Mouse (Mus musculus): ENCODE results near the gene Tex52. TPM values are rescaled to one million over a fixed set of nuclear protein-coding genes. Genes with fewer than 3 reads are reported as not detected.

The Tex52 gene
- total and polyA plus RNA-seq, 3 experiments = 0.07 TPM; not detected in 2

GRCm38 (mm10) chr6:128429300-128429699 is 54.0 kb downstream of the Tex52 start (continued):
- peak; percentile 65; the same call in 1 of the 2 replicates for TF ChIP-seq MAZ (IDR thresholded peaks at IDR 0.05; ENCODE audit: low read depth, low read length)

GRCm38 (mm10) chr6:128429826-128430225 is 54.6 kb downstream of the Tex52 start:
- H3K9me3 ChIP-seq (replicated peaks; ENCODE audit: insufficient read depth, low read length) = no peaks in the 10 kb centered on the region; the same call in 1 of the 2 replicates
- H3K79me2 ChIP-seq (ENCODE audit: control insufficient read depth, insufficient read depth, low read length, poor library complexity) = no peaks in the 10 kb centered on the region; the same call in 1 of the 2 replicates
- H3K27me3 ChIP-seq (ENCODE audit: control insufficient read depth in 1 of 2, insufficient read depth in 2 of 2, low read length in 2 of 2) = no peaks in the 10 kb centered on the region
- H3K4me3 ChIP-seq (ENCODE audit: control insufficient read depth in 1 of 2, insufficient read depth in 1 of 2, low read depth in 2 of 2, low read length in 2 of 2) = no peak overlapping the region
- H3K9ac ChIP-seq (ENCODE audit: control insufficient read depth, low read depth, low read length, poor library complexity, severe bottlenecking) = no peak overlapping the region
- DNase-seq (ENCODE audit: low read depth, low spot score) = peak; percentile 48
- H3K27ac ChIP-seq (ENCODE audit: control insufficient read depth, low read depth, low read length) = peak overlapping the region; percentile 46
- H3K36me3 ChIP-seq (ENCODE audit: control insufficient read depth in 1 of 2, insufficient read depth in 2 of 2, low read length in 2 of 2) = peaks cover 21 to 28% of the 10 kb centered on the region in 2 experiments
- TF ChIP-seq POLR2AphosphoS5 (IDR thresholded peaks at IDR 0.05; ENCODE audit: borderline replicate concordance, low read depth, low read length) = no peak
- no peak for TF ChIP-seq USF1 (IDR thresholded peaks at IDR 0.05; ENCODE audit: low read depth, low read length)
- TF ChIP-seq ELF1 (IDR thresholded peaks at IDR 0.05; ENCODE audit: low read depth, low read length) = no peak
- H3K4me1 ChIP-seq (ENCODE audit: control insufficient read depth in 1 of 2, insufficient read depth in 2 of 2, low read length in 2 of 2) = peaks cover 11 to 18% of the 10 kb centered on the region in 2 experiments

- Histone ChIP-seq H3K79me2 (ENCODE audit: control insufficient read depth, insufficient read depth, low read length, poor library complexity) (peaks cover 9% of the 10 kb centered on the region), H3K36me3 (ENCODE audit: control insufficient read depth in 1 of 2, insufficient read depth in 2 of 2, low read length in 2 of 2) (peaks cover 32 to 39% of the 10 kb centered on the region in 2 experiments), H3K27ac (ENCODE audit: control insufficient read depth, low read depth, low read length) (no peak overlapping the region), H3K4me3 (ENCODE audit: control insufficient read depth in 1 of 2, insufficient read depth in 1 of 2, low read depth in 2 of 2, low read length in 2 of 2) (no peak overlapping the region), H3K9me3 (replicated peaks; ENCODE audit: insufficient read depth, low read length) (no peaks in the 10 kb centered on the region; the same call in 1 of the 2 replicates), H3K9ac (ENCODE audit: control insufficient read depth, low read depth, low read length, poor library complexity, severe bottlenecking) (no peak overlapping the region), H3K27me3 (ENCODE audit: control insufficient read depth in 1 of 2, insufficient read depth in 2 of 2, low read length in 2 of 2) (no peaks in the 10 kb centered on the region), H3K4me1 (ENCODE audit: control insufficient read depth in 1 of 2, insufficient read depth in 2 of 2, low read length in 2 of 2) (peaks cover 23 to 37% of the 10 kb centered on the region in 2 experiments)
- TF ChIP-seq CHD2 (IDR thresholded peaks at IDR 0.05; ENCODE audit: low read length) (no peak), MAFK (IDR thresholded peaks at IDR 0.05; ENCODE audit: borderline replicate concordance, low read depth, low read length) (no peak), POLR2AphosphoS5 (IDR thresholded peaks at IDR 0.05; ENCODE audit: borderline replicate concordance, low read depth, low read length) (no peak), ZC3H11A (IDR thresholded peaks at IDR 0.05; ENCODE audit: low read depth, low read length) (no peak), MXI1 (IDR thresholded peaks at IDR 0.05; ENCODE audit: low read depth, low read length) (no peak), MAX (IDR thresholded peaks at IDR 0.05; ENCODE audit: low read length) (no peak), GATA1 (IDR thresholded peaks at IDR 0.05; ENCODE audit: low read depth, low read length) (no peak), TBP (IDR thresholded peaks at IDR 0.05; ENCODE audit: low read depth, low read length) (no peak), MYC (IDR thresholded peaks at IDR 0.05; ENCODE audit: low read depth, low read length) (no peak), JUND (IDR thresholded peaks at IDR 0.05; ENCODE audit: low read depth, low read length) (no peak)
- no peak for DNase-seq (ENCODE audit: low read depth, low spot score)
These were observed 57.2 kb downstream of the Tex52 start for GRCm38 (mm10) chr6:128432356-128432915.
